Mouse (Mus musculus): ENCODE measurements around the gene Gm13277. TPM values are rescaled to one million over a fixed set of nuclear protein-coding genes. Genes with fewer than 3 reads are reported as not detected.

The Gm13277 gene
- total RNA-seq, 2 experiments from 2014 or later, result not detected

Other genes starting within 250 kb of the Gm13277 start
- gene Ifna15, start 230.4 kb upstream of the Gm13277 start, total RNA-seq (2021), result not detected
- not detected for gene Ifna14, start 216.8 kb upstream of the Gm13277 start, total RNA-seq (2021)
- not detected for gene Ifna9, start 196.2 kb upstream of the Gm13277 start, total RNA-seq (2021)
- gene Ifna12, start 185.3 kb upstream of the Gm13277 start, total RNA-seq (2021), result not detected
- gene C87499, start 154.2 kb upstream of the Gm13277 start, total RNA-seq (2021), result not detected
- not detected for gene Ifna13, start 144.2 kb upstream of the Gm13277 start, total RNA-seq (2021)
- gene Ifna16, start 111.7 kb upstream of the Gm13277 start, total RNA-seq (2021), result not detected
- not detected for gene Ifna2, start 104.7 kb upstream of the Gm13277 start, total RNA-seq (2021)
- not detected for gene Ifnab, start 97.3 kb upstream of the Gm13277 start, total RNA-seq (2021)
- under 1 TPM; 0.50 to 0.57 TPM for gene Gm26566, start 66.8 kb upstream of the Gm13277 start, total RNA-seq (2021)
- gene Klhl9, start 66.2 kb upstream of the Gm13277 start, total RNA-seq (2021), result 10 to 100 TPM; 67.0 to 74.9 TPM
- not detected for gene Gm13271, start 33.8 kb upstream of the Gm13277 start, total RNA-seq (2021)
- not detected for gene Gm13283, start 28.5 kb upstream of the Gm13277 start, total RNA-seq (2021)
- gene Gm13290, start 14.8 kb upstream of the Gm13277 start, total RNA-seq (2021), result not detected
- not detected for gene Gm13289, start 11.7 kb upstream of the Gm13277 start, total RNA-seq (2021)
- gene Gm13272, start 8.8 kb upstream of the Gm13277 start, total RNA-seq (2021), result not detected
- under 1 TPM in 1 of 2 experiments, not detected in 1; 0.18 TPM for gene Ifnz, start 6.5 kb upstream of the Gm13277 start, total RNA-seq (2021)
- not detected for gene Gm13276, start 2.9 kb upstream of the Gm13277 start, total RNA-seq (2021)
- not detected for gene Gm13278, start 2.9 kb downstream of the Gm13277 start, total RNA-seq (2021)
- gene Gm13275, start 5.9 kb downstream of the Gm13277 start, total RNA-seq (2021), result not detected
- not detected for gene Gm13279, start 8.8 kb downstream of the Gm13277 start, total RNA-seq (2021)
- under 1 TPM in 1 of 2 experiments, not detected in 1; 0.22 TPM for gene Gm13285, start 11.0 kb downstream of the Gm13277 start, total RNA-seq (2021)
- gene Gm13287, start 14.6 kb downstream of the Gm13277 start, total RNA-seq (2021), result not detected
- gene Gm13288, start 16.9 kb downstream of the Gm13277 start, total RNA-seq (2021), result not detected
- not detected for gene Ifna7, start 27.6 kb downstream of the Gm13277 start, total RNA-seq (2021)
- gene Ifna11, start 31.3 kb downstream of the Gm13277 start, total RNA-seq (2021), result not detected
- not detected for gene Ifna6, start 38.8 kb downstream of the Gm13277 start, total RNA-seq (2021)
- gene Ifna5, start 46.9 kb downstream of the Gm13277 start, total RNA-seq (2021), result not detected
- not detected for gene Ifna4, start 53.2 kb downstream of the Gm13277 start, total RNA-seq (2021)
- gene Ifna1, start 61.5 kb downstream of the Gm13277 start, total RNA-seq (2021), result not detected
- not detected for gene Ifne, start 91.6 kb downstream of the Gm13277 start, total RNA-seq (2021)

Data from heart, postnatal 25 days (tissue).